Mouse (Mus musculus) neural tube, embryonic 15.5 days (tissue): ENCODE results near the gene Selp. TPM values are rescaled to one million over a fixed set of nuclear protein-coding genes. Genes with fewer than 3 reads are reported as not detected.

ENCODE experiments used
- ATAC-seq: fragments of 200-750 bp; cut with Nextera tagmentation; 2 replicates; pipeline ENCODE4 v1.8.0; 2017; ENCODE audit warnings: mild to moderate bottlenecking, moderate TSS enrichment, moderate library complexity; ENCODE audit not compliant: low FRiP score
- H3K27ac ChIP-seq: fragments of 300-500 bp; sonication (generic); replicated peaks from 2 replicates; pipeline ENCODE4 v1.5.1; 2015; ENCODE audit warnings: mild to moderate bottlenecking, inconsistent platforms
- H3K27me3 ChIP-seq: fragments of 300-500 bp; sonication (generic); replicated peaks from 2 replicates; pipeline ENCODE4 v1.6.1; 2015; ENCODE audit warnings: inconsistent platforms
- H3K36me3 ChIP-seq: fragments of 300-500 bp; sonication (generic); 2 replicates; pipeline ENCODE4 v1.6.1; 2015; ENCODE audit warnings: inconsistent platforms
- H3K4me1 ChIP-seq: fragments of 300-500 bp; sonication (generic); 2 replicates; pipeline ENCODE4 v1.6.1; 2015; ENCODE audit warnings: inconsistent platforms
- H3K4me2 ChIP-seq: fragments of 300-500 bp; sonication (generic); 2 replicates; pipeline ENCODE4 v1.6.1; 2015; ENCODE audit warnings: inconsistent platforms, mild to moderate bottlenecking, moderate library complexity
- H3K4me3 ChIP-seq: fragments of 300-500 bp; sonication (generic); replicated peaks from 2 replicates; pipeline ENCODE4 v1.5.1; 2015; ENCODE audit warnings: mild to moderate bottlenecking, inconsistent platforms
- H3K9ac ChIP-seq: fragments of 300-500 bp; sonication (generic); replicated peaks from 2 replicates; pipeline ENCODE4 v1.6.1; 2015; ENCODE audit warnings: mild to moderate bottlenecking, inconsistent platforms
- H3K9me3 ChIP-seq: fragments of 300-500 bp; sonication (generic); replicated peaks from 2 replicates; pipeline ENCODE4 v1.6.1; 2016; ENCODE audit warnings: inconsistent platforms
- WGBS: fragments of 180-500 bp; shearing (Covaris S2); methylation state at CpG from one replicate; pipeline ENCODE4 v1.1.7; 2015; ENCODE audit warnings: mixed read lengths; 5-methylcytosine and 5-hydroxymethylcytosine counted together
- polyA plus RNA-seq: library from polyadenylated mRNA; unstranded; fragments of >200 nt; fragmentation: Nextera tagmentation; extraction: Ambion mirVana; gene quantifications from 2 replicates; pipeline ENCODE4 v1.2.1, GENCODE M21; 2015

Selp gene
- polyA plus RNA-seq, 1 experiment from 2014 or later = not detected

DNA sequence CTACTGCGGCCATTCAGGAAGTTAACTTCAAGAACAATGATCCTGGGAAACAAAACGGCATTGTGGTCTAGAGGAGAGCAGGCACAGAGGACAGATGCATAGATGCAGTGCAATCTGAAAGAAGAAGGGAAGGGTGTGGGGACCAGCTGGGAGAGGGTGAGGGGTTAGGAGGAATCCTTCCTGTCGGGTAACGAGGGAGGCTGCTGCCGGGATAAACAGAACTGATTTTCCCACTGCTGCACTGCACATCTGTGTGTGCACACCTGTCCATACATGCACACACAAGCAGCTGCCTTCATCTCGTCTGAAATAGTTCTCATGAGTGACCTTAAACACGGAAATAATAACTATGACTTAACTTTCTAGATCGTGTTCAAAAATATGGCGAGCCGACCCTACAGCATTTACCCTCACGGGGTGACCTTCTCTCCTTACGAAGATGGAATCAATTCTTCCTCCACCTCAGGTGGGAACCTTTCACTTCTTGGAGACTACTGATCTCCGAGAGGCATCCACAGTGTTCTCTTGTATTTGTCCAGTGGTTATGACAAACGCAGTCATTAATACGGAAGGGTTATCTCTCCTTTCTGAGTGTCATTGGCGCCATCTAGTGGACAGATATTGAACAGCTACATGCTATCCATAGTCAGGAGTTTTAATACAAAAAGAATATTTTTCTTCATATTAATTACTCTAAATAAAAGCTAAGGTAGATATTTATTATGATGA, 69.2 kb downstream of the Selp start:
- Histone ChIP-seq H3K4me2 (peak overlapping the region; percentile 50), H3K27me3 (no peaks in the 10 kb centered on the region), H3K27ac (no peak overlapping the region), H3K36me3 (no peaks in the 10 kb centered on the region), H3K9me3 (no peaks in the 10 kb centered on the region), H3K4me1 (peaks cover 5% of the 10 kb centered on the region), H3K4me3 (peak overlapping the region; percentile 25), H3K9ac (no peak overlapping the region; the same call in 1 of the 2 replicates)
- peak; percentile 88 for ATAC-seq
- WGBS = 46% methylated on average over 16 of the region's 16 CpGs

- 54% methylated on average over 8 of the region's 8 CpGs for WGBS
- no peaks in the 10 kb centered on the region for H3K9me3 ChIP-seq
- H3K27me3 ChIP-seq = no peaks in the 10 kb centered on the region
- no peak overlapping the region for H3K9ac ChIP-seq
- no peak overlapping the region for H3K27ac ChIP-seq
- H3K4me1 ChIP-seq = peaks cover 5% of the 10 kb centered on the region
- no peak overlapping the region for H3K4me3 ChIP-seq
- H3K36me3 ChIP-seq = no peaks in the 10 kb centered on the region
- H3K4me2 ChIP-seq = no peak overlapping the region
- 0 out of 2 replicates have a peak, but pooled peaks have one; percentile 31 for ATAC-seq
Measured at GRCm38 (mm10) chr1:164184871-164185223, 69.8 kb downstream of the Selp start.

DNA sequence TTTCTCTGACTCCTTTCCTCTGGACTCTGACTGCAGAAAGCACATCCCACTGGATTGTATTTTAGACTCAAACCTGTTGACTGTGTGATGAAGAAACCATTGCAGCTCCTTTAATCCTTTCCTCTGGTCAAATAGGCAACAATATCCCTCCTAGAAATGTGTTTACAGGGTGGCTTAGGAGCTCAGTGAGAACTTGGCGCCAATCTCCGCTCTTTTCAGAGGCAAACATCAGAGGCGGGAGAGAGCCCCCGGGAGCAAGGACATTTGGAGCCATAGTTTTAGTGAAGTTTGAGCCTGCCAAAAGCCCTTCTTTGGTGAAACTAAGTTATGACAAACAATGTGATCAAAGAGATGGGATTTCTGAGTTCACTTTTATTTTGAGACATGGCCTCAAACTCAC, 70.3 kb downstream of the Selp start:
- H3K27ac ChIP-seq = no peak overlapping the region
- H3K4me1 ChIP-seq = peaks cover 5% of the 10 kb centered on the region

DNA sequence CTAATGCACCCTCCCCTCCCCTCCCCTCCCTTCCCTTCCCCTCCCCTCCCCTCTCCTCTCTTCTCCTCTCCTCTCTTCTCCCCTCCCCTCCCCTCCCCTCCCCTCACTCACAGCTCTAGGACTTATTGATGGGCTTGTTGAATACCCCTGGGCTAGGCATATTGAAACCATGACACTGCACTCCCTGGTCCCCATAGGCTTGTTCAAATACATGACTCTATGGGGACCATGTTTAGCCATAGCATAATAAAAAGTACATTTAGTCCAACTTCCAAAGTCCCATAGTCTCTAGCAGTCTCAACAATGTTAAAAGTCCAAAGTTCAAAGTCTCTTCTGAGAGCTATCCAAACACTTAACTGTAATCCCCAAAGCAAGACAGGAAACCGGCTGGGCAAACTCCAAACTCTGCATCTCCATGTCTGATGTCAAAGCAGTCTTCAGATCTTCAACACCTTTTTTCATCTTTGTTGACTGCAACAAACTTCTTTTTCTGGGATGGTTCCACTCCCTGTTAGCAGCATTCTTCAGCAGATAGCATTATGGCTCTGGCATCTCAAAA, 72.0 kb downstream of the Selp start:
- H3K9ac ChIP-seq = no peak overlapping the region
- H3K27me3 ChIP-seq = no peaks in the 10 kb centered on the region
- WGBS = 97% methylated on average over 1 of the region's 1 CpGs
- ATAC-seq = no peak
- no peak overlapping the region for H3K4me3 ChIP-seq
- H3K36me3 ChIP-seq = no peaks in the 10 kb centered on the region
- H3K4me1 ChIP-seq = peaks cover 5% of the 10 kb centered on the region
- no peaks in the 10 kb centered on the region for H3K9me3 ChIP-seq
- H3K27ac ChIP-seq = no peak overlapping the region
- no peak overlapping the region for H3K4me2 ChIP-seq

More for the DNA sequence above, 70.3 kb downstream of the Selp start:
- H3K27me3 ChIP-seq = no peaks in the 10 kb centered on the region
- H3K9me3 ChIP-seq = no peaks in the 10 kb centered on the region
- ATAC-seq = no peak
- 76% methylated on average over 4 of the region's 4 CpGs for WGBS
- H3K36me3 ChIP-seq = no peaks in the 10 kb centered on the region
- no peak overlapping the region for H3K4me2 ChIP-seq
- H3K9ac ChIP-seq = no peak overlapping the region
- H3K4me3 ChIP-seq = no peak overlapping the region

- Histone ChIP-seq H3K9ac (no peak overlapping the region), H3K4me3 (no peak overlapping the region), H3K27ac (no peak overlapping the region), H3K36me3 (no peaks in the 10 kb centered on the region), H3K4me2 (no peak overlapping the region), H3K27me3 (no peaks in the 10 kb centered on the region), H3K9me3 (no peaks in the 10 kb centered on the region), H3K4me1 (no peaks in the 10 kb centered on the region)
- 92% methylated on average over 4 of the region's 4 CpGs for WGBS
- no peak for ATAC-seq
Measured at GRCm38 (mm10) chr1:164199551-164199950, 84.5 kb downstream of the Selp start.

Other genes starting within 250 kb of the Selp start
- gene Scyl3, start 186.2 kb upstream of the Selp start, polyA plus RNA-seq = 13.8 and 15.5 TPM in 2 replicates
- gene BC055324, start 120.5 kb upstream of the Selp start, polyA plus RNA-seq = 3.8 and 6.8 TPM in 2 replicates
- gene Mettl18, start 120.4 kb upstream of the Selp start, polyA plus RNA-seq = 7.6 and 8.1 TPM in 2 replicates
- gene Sele, start 67.0 kb upstream of the Selp start, polyA plus RNA-seq = 0.29 TPM in 1 of 2 replicates, not detected in the other
- gene Sell, start 53.3 kb upstream of the Selp start, polyA plus RNA-seq = 0.26 and 29.6 TPM in 2 replicates
- gene F5, start 36.6 kb downstream of the Selp start, polyA plus RNA-seq = 0.10 and 0.26 TPM in 2 replicates
- gene Slc19a2, start 133.8 kb downstream of the Selp start, polyA plus RNA-seq = 8.1 and 8.4 TPM in 2 replicates
- 20.0 and 26.3 TPM in 2 replicates for gene Ccdc181, start 160.3 kb downstream of the Selp start, polyA plus RNA-seq
- gene Nme7, start 188.9 kb downstream of the Selp start, polyA plus RNA-seq = 33.1 and 33.6 TPM in 2 replicates
- 31.5 and 32.1 TPM in 2 replicates for gene Blzf1, start 192.2 kb downstream of the Selp start, polyA plus RNA-seq